Mouse (Mus musculus): ENCODE measurements around the gene Cebpa. TPM values are rescaled to one million over a fixed set of nuclear protein-coding genes. Genes with fewer than 3 reads are reported as not detected.

Cebpa gene
- total and polyA plus RNA-seq, 3 experiments: 2.3 to 4.4 TPM; not detected in 1

DNA sequence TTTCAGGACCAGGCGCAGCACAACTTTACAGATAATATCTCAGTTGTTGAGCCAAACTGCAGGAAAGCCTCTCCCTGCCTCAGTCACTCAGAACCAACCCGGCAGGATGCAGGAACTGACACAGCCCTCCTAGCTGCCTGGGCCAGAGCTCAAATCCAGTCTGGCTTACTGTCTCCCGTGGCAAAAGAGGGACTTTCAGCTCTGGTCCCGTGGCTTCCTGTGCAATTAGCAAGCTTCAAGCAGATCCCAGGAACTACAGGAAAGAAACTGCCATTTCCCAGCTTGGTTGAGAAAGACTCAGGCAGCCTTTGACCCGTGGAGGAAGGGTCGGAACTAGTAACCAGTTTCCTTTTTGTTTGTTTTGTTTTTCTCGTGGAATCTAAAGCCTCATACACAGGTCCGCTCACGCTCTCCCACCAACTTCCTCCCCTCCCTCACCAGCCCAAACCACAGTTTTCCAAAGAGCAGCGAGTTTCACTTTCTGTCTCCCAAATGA is 38.2 kb upstream of the Cebpa start:
- Histone ChIP-seq H3K27me3 (ENCODE audit: control insufficient read depth in 1 of 2, insufficient read depth in 2 of 2, low read length in 2 of 2) (peaks cover 2 to 8% of the 10 kb centered on the region in 2 experiments; a peak in 3 of 4 replicates), H3K4me1 (ENCODE audit: control insufficient read depth in 1 of 2, insufficient read depth in 2 of 2, low read length in 2 of 2) (no peaks in the 10 kb centered on the region), H3K79me2 (ENCODE audit: control insufficient read depth, insufficient read depth, low read length, poor library complexity) (no peaks in the 10 kb centered on the region), H3K4me3 (ENCODE audit: control insufficient read depth in 1 of 2, insufficient read depth in 1 of 2, low read depth in 2 of 2, low read length in 2 of 2) (peak overlapping the region; percentile 12 to 47), H3K36me3 (ENCODE audit: control insufficient read depth in 1 of 2, insufficient read depth in 2 of 2, low read length in 2 of 2) (no peaks in the 10 kb centered on the region), H3K27ac (ENCODE audit: control insufficient read depth, low read depth, low read length) (no peak overlapping the region), H3K9ac (ENCODE audit: control insufficient read depth, low read depth, low read length, poor library complexity, severe bottlenecking) (no peak overlapping the region), H3K9me3 (replicated peaks; ENCODE audit: insufficient read depth, low read length) (no peaks in the 10 kb centered on the region)
- no peak for DNase-seq (ENCODE audit: low read depth, low spot score)
- TF ChIP-seq E2F4 (IDR thresholded peaks at IDR 0.05; ENCODE audit: borderline replicate concordance, low read depth, low read length) (no peak), TBP (IDR thresholded peaks at IDR 0.05; ENCODE audit: low read depth, low read length) (no peak), TCF12 (IDR thresholded peaks at IDR 0.05; ENCODE audit: low read depth, low read length) (no peak), HCFC1 (IDR thresholded peaks at IDR 0.05; ENCODE audit: low read depth, low read length) (no peak), CHD1 (IDR thresholded peaks at IDR 0.05; ENCODE audit: low read depth, low read length) (no peak), RAD21 (IDR thresholded peaks at IDR 0.05; ENCODE audit: low read depth, low read length) (no peak), CTCF (IDR thresholded peaks at IDR 0.05 in 2 of 3, conservative IDR thresholded peaks at IDR 0.05 in 1 of 3; ENCODE audit: control insufficient read depth in 1 of 3, insufficient read depth in 1 of 3, low read depth in 2 of 3, low read length in 3 of 3, poor library complexity in 1 of 3, severe bottlenecking in 1 of 3) (no peak), SIN3A (IDR thresholded peaks at IDR 0.05; ENCODE audit: low read length) (no peak), USF2 (IDR thresholded peaks at IDR 0.05; ENCODE audit: borderline replicate concordance in 1 of 2, insufficient read depth in 1 of 2, low read depth in 1 of 2, low read length in 2 of 2) (no peak), ELF1 (IDR thresholded peaks at IDR 0.05; ENCODE audit: low read depth, low read length) (no peak), MAFK (IDR thresholded peaks at IDR 0.05; ENCODE audit: borderline replicate concordance, low read depth, low read length) (no peak), POLR2A (IDR thresholded peaks at IDR 0.05; ENCODE audit: control insufficient read depth in 1 of 2, insufficient read depth in 1 of 2, low read depth in 1 of 2, low read length in 2 of 2, poor library complexity in 1 of 2) (no peak), ZKSCAN1 (IDR thresholded peaks at IDR 0.05; ENCODE audit: low read depth, low read length) (no peak), POLR2AphosphoS5 (IDR thresholded peaks at IDR 0.05; ENCODE audit: borderline replicate concordance, low read depth, low read length) (no peak), MYB (IDR thresholded peaks at IDR 0.05; ENCODE audit: low read depth, low read length) (no peak), EP300 (IDR thresholded peaks at IDR 0.05; ENCODE audit: low read depth in 1 of 2, low read length in 2 of 2) (no peak)

DNA sequence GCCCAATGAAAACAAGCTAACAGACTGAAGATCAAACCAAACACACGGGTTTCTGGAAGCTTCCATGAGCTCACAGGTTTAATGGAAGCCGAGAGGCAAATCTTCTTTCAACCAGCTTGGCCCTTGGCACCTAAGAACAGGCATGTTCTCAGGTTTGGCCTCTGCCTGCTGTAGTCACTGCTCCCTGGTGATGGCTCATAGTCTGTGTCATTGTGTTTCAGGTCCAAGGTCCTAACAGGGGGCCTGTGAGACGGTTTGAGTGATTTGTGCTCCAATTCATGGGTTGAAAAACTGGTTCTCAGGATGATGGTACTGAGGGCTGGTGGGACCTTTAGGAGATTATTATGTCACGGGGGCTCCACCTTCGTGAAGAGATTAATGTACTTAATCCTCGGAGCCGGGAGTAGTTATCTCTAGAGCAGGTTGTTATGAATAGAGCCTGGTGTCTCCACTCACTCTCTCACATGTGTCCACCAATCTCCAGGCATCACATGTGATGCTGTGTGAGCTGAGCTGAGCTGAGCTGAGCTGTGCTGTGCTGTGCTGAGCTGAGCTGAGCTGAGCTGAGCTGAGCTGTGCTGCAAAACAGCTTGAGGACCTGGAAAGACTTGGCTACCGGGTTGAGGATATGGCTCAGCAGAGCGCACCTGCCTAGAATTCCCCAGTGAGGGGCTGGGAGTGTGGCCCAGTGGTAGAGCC is 37.5 kb upstream of the Cebpa start:
- Histone ChIP-seq H3K4me1 (ENCODE audit: control insufficient read depth in 1 of 2, insufficient read depth in 2 of 2, low read length in 2 of 2) (no peaks in the 10 kb centered on the region), H3K36me3 (ENCODE audit: control insufficient read depth in 1 of 2, insufficient read depth in 2 of 2, low read length in 2 of 2) (no peaks in the 10 kb centered on the region), H3K9ac (ENCODE audit: control insufficient read depth, low read depth, low read length, poor library complexity, severe bottlenecking) (no peak overlapping the region), H3K9me3 (replicated peaks; ENCODE audit: insufficient read depth, low read length) (no peaks in the 10 kb centered on the region), H3K27ac (ENCODE audit: control insufficient read depth, low read depth, low read length) (no peak overlapping the region), H3K4me3 (ENCODE audit: control insufficient read depth in 1 of 2, insufficient read depth in 1 of 2, low read depth in 2 of 2, low read length in 2 of 2) (peak overlapping the region; percentile 12 to 47), H3K27me3 (ENCODE audit: control insufficient read depth in 1 of 2, insufficient read depth in 2 of 2, low read length in 2 of 2) (peaks cover 2 to 8% of the 10 kb centered on the region in 2 experiments; a peak in 3 of 4 replicates), H3K79me2 (ENCODE audit: control insufficient read depth, insufficient read depth, low read length, poor library complexity) (no peaks in the 10 kb centered on the region)
- TF ChIP-seq MYC (IDR thresholded peaks at IDR 0.05; ENCODE audit: low read depth, low read length): no peak
- TF ChIP-seq USF2 (IDR thresholded peaks at IDR 0.05; ENCODE audit: borderline replicate concordance in 1 of 2, insufficient read depth in 1 of 2, low read depth in 1 of 2, low read length in 2 of 2): no peak
- TF ChIP-seq RCOR1 (IDR thresholded peaks at IDR 0.05; ENCODE audit: low read depth, low read length): no peak
- no peak for TF ChIP-seq BHLHE40 (IDR thresholded peaks at IDR 0.05; ENCODE audit: borderline replicate concordance, low read depth, low read length)
- no peak for TF ChIP-seq ZNF384 (IDR thresholded peaks at IDR 0.05; ENCODE audit: low read depth, low read length)
- TF ChIP-seq HCFC1 (IDR thresholded peaks at IDR 0.05; ENCODE audit: low read depth, low read length): no peak
- no peak for TF ChIP-seq E2F4 (IDR thresholded peaks at IDR 0.05; ENCODE audit: borderline replicate concordance, low read depth, low read length)
- TF ChIP-seq TCF12 (IDR thresholded peaks at IDR 0.05; ENCODE audit: low read depth, low read length): no peak
- no peak for TF ChIP-seq EP300 (IDR thresholded peaks at IDR 0.05; ENCODE audit: low read depth in 1 of 2, low read length in 2 of 2)
- no peak for TF ChIP-seq POLR2A (IDR thresholded peaks at IDR 0.05; ENCODE audit: control insufficient read depth in 1 of 2, insufficient read depth in 1 of 2, low read depth in 1 of 2, low read length in 2 of 2, poor library complexity in 1 of 2)
- no peak for TF ChIP-seq JUND (IDR thresholded peaks at IDR 0.05; ENCODE audit: low read depth, low read length)
- no peak for TF ChIP-seq CHD2 (IDR thresholded peaks at IDR 0.05; ENCODE audit: low read length)
- no peak for TF ChIP-seq ZC3H11A (IDR thresholded peaks at IDR 0.05; ENCODE audit: low read depth, low read length)
- TF ChIP-seq MXI1 (IDR thresholded peaks at IDR 0.05; ENCODE audit: low read depth, low read length): no peak
- TF ChIP-seq NRF1 (IDR thresholded peaks at IDR 0.05; ENCODE audit: insufficient read depth, low read depth, low read length, poor library complexity, severe bottlenecking): no peak
- TF ChIP-seq NELFE (IDR thresholded peaks at IDR 0.05; ENCODE audit: low read depth, low read length): no peak
- no peak for TF ChIP-seq ZMIZ1 (IDR thresholded peaks at IDR 0.05; ENCODE audit: low read depth, low read length)
- no peak for TF ChIP-seq MYB (IDR thresholded peaks at IDR 0.05; ENCODE audit: low read depth, low read length)
- TF ChIP-seq CHD1 (IDR thresholded peaks at IDR 0.05; ENCODE audit: low read depth, low read length): no peak
- DNase-seq (ENCODE audit: low read depth, low spot score): no peak
